Comparison of ENCODE assay signal across 11 mouse cellular contexts in genomic region chr2:121416356-121416755, GRCm38 (mm10). TPM values are rescaled to one million over a fixed set of nuclear protein-coding genes. Genes with fewer than 3 reads are reported as not detected.
DNase-seq lines count a peak whose midpoint lies in the region; ATAC-seq lines count a peak whose summit lies in the region.
"Had no signal": no experiment of that assay in that cellular context is flagged by ENCODE, and none has a peak within 500 bp of the region (broad histone marks: within the 10 kb centered on the region; RNA-seq: fewer than 3 reads in every experiment).

No protein-coding gene starts in this region.

- peak overlapping the region; percentile 8 for H3K4me3 ChIP-seq in kidney, embryonic 16.5 days (ENCODE audit: low read length)
- peak overlapping the region; percentile 8; the same call in 1 of the 2 replicates for H3K4me3 ChIP-seq in hindbrain, embryonic 13.5 days
- H3K4me3 ChIP-seq in liver, embryonic 13.5 days (replicated peaks) = peak overlapping the region; percentile 98; the same call in 1 of the 2 replicates

- H3K9me3 ChIP-seq in kidney, embryonic 16.5 days (ENCODE audit: low read length) = no peaks in the 10 kb centered on the region
- H3K9me3 ChIP-seq in hindbrain, embryonic 13.5 days = no peaks in the 10 kb centered on the region
- H3K9me3 ChIP-seq in liver, embryonic 13.5 days (replicated peaks) = no peaks in the 10 kb centered on the region

- no peak overlapping the region for H3K27ac ChIP-seq in kidney, embryonic 16.5 days (ENCODE audit: low read length)
- H3K27ac ChIP-seq in hindbrain, embryonic 13.5 days = no peak overlapping the region
- no peak overlapping the region for H3K27ac ChIP-seq in liver, embryonic 13.5 days

- H3K36me3 ChIP-seq in kidney, embryonic 16.5 days (ENCODE audit: insufficient read depth, low read length) = peaks cover 29% of the 10 kb centered on the region
- peaks cover 17% of the 10 kb centered on the region for H3K36me3 ChIP-seq in hindbrain, embryonic 13.5 days
- H3K36me3 ChIP-seq in liver, embryonic 13.5 days = peaks cover 39% of the 10 kb centered on the region

- peak overlapping the region; percentile 72; the same call in 1 of the 2 replicates for H3K4me2 ChIP-seq in kidney, embryonic 16.5 days (replicated peaks; ENCODE audit: low read depth, low read length)
- H3K4me2 ChIP-seq in hindbrain, embryonic 13.5 days = peak overlapping the region; percentile 58; the same call in 1 of the 2 replicates
- peak overlapping the region; percentile 88 for H3K4me2 ChIP-seq in liver, embryonic 13.5 days

- WGBS in kidney, embryonic 16.5 days = 83% methylated on average over 6 of the region's 6 CpGs
- WGBS in hindbrain, embryonic 13.5 days = 95% methylated on average over 6 of the region's 6 CpGs
- 84% methylated on average over 6 of the region's 6 CpGs for WGBS in liver, embryonic 13.5 days (ENCODE audit: insufficient replicate concordance)

- no peak overlapping the region for H3K9ac ChIP-seq in kidney, embryonic 16.5 days (replicated peaks; ENCODE audit: low read length)
- H3K9ac ChIP-seq in hindbrain, embryonic 13.5 days = no peak overlapping the region
- 0 out of 2 replicates have a peak overlapping the region, but pooled peaks have one; percentile 11 for H3K9ac ChIP-seq in liver, embryonic 13.5 days

- DNase-seq in CD4-positive, CD25-positive, alpha-beta regulatory T cell, adult 2 months (ENCODE audit: low read depth, low spot score) = peak; percentile 32
- DNase-seq in kidney, postnatal 14 days = no peak
- DNase-seq in liver, embryonic 13.5 days = no peak
- DNase-seq in right cerebral cortex, adult 2 months (ENCODE audit: low spot score in 2 of 2) = no peak
- no peak for DNase-seq in adrenal gland, postnatal 36 days
- DNase-seq: retina, postnatal 1 day had no signal

- no peaks in the 10 kb centered on the region for H3K27me3 ChIP-seq in kidney, embryonic 16.5 days (ENCODE audit: insufficient read depth, low read length)
- H3K27me3 ChIP-seq in hindbrain, embryonic 13.5 days = no peaks in the 10 kb centered on the region
- no peaks in the 10 kb centered on the region for H3K27me3 ChIP-seq in liver, embryonic 13.5 days

- ATAC-seq in CD4-positive, CD25-positive, alpha-beta regulatory T cell, adult 4 months = no peak
- ATAC-seq in kidney, embryonic 16.5 days (ENCODE audit: low FRiP score, low TSS enrichment) = no peak
- ATAC-seq in hindbrain, embryonic 13.5 days (ENCODE audit: low FRiP score) = no peak
- ATAC-seq in liver, embryonic 13.5 days (ENCODE audit: low read depth) = no peak

- peaks cover 31% of the 10 kb centered on the region for H3K4me1 ChIP-seq in kidney, embryonic 16.5 days (ENCODE audit: insufficient read depth, low read length)
- H3K4me1 ChIP-seq in hindbrain, embryonic 13.5 days (replicated peaks) = peaks cover 50% of the 10 kb centered on the region
- H3K4me1 ChIP-seq in liver, embryonic 13.5 days (replicated peaks) = peaks cover 59% of the 10 kb centered on the region

RNA-seq across cellular contexts. Expression of gene Catsper2, which starts 2.8 kb away (rescaled TPM):
- polyA plus RNA-seq in CD4-positive, CD25-positive, alpha-beta regulatory T cell, adult 4 months (2017; shearing (Covaris generic)) = 1 to 10 TPM; 2.3 to 3.4 TPM
- polyA plus RNA-seq in kidney, embryonic 16.5 days (2015; fragmentation: Nextera tagmentation; extraction: Ambion mirVana) = 2.0 and 3.0 TPM in 2 replicates
- polyA plus RNA-seq in hindbrain, embryonic 13.5 days (2015; fragmentation: Nextera tagmentation; extraction: Ambion mirVana) = 5.7 and 6.8 TPM in 2 replicates
- polyA plus RNA-seq in liver, embryonic 13.5 days (2015; fragmentation: Nextera tagmentation; extraction: Ambion mirVana) = 0.52 and 0.76 TPM in 2 replicates
- total RNA-seq in adrenal gland, postnatal 36 days (2021) = 1 to 10 TPM; 1.9 to 2.9 TPM

RNA-seq across cellular contexts. Expression of gene Pdia3, which starts 2.8 kb away (rescaled TPM):
- polyA plus RNA-seq in CD4-positive, CD25-positive, alpha-beta regulatory T cell, adult 4 months (2017; shearing (Covaris generic)) = 100 to 1,000 TPM; 665 to 860 TPM
- polyA plus RNA-seq in kidney, embryonic 16.5 days (2015; fragmentation: Nextera tagmentation; extraction: Ambion mirVana) = 838 and 877 TPM in 2 replicates
- 386 and 398 TPM in 2 replicates for polyA plus RNA-seq in hindbrain, embryonic 13.5 days (2015; fragmentation: Nextera tagmentation; extraction: Ambion mirVana)
- polyA plus RNA-seq in liver, embryonic 13.5 days (2015; fragmentation: Nextera tagmentation; extraction: Ambion mirVana) = 291 and 374 TPM in 2 replicates
- 100 to 1,000 TPM; 412 to 415 TPM for total RNA-seq in adrenal gland, postnatal 36 days (2021)

RNA-seq across cellular contexts. Expression of gene Ell3, which starts 27.7 kb away (rescaled TPM):
- polyA plus RNA-seq in CD4-positive, CD25-positive, alpha-beta regulatory T cell, adult 4 months (2017; shearing (Covaris generic)) = 1 to 10 TPM; 1.6 to 1.7 TPM
- 12.3 and 14.5 TPM in 2 replicates for polyA plus RNA-seq in kidney, embryonic 16.5 days (2015; fragmentation: Nextera tagmentation; extraction: Ambion mirVana)
- 2.5 and 2.8 TPM in 2 replicates for polyA plus RNA-seq in hindbrain, embryonic 13.5 days (2015; fragmentation: Nextera tagmentation; extraction: Ambion mirVana)
- polyA plus RNA-seq in liver, embryonic 13.5 days (2015; fragmentation: Nextera tagmentation; extraction: Ambion mirVana) = 1.6 and 2.0 TPM in 2 replicates
- total RNA-seq in adrenal gland, postnatal 36 days (2021) = under 1 TPM; 0.17 to 0.36 TPM
- total RNA-seq: layer of hippocampus, postnatal 25 days had no signal

RNA-seq across cellular contexts. Expression of gene Strc, which starts 29.4 kb away (rescaled TPM):
- under 1 TPM; 0.10 to 0.35 TPM for polyA plus RNA-seq in CD4-positive, CD25-positive, alpha-beta regulatory T cell, adult 4 months (2017; shearing (Covaris generic))
- not detected in 2 replicates for polyA plus RNA-seq in kidney, embryonic 16.5 days (2015; fragmentation: Nextera tagmentation; extraction: Ambion mirVana)
- polyA plus RNA-seq in hindbrain, embryonic 13.5 days (2015; fragmentation: Nextera tagmentation; extraction: Ambion mirVana) = not detected in 2 replicates
- polyA plus RNA-seq in liver, embryonic 13.5 days (2015; fragmentation: Nextera tagmentation; extraction: Ambion mirVana) = not detected in 2 replicates
- total RNA-seq in adrenal gland, postnatal 36 days (2021) = under 1 TPM; 0.10 to 0.76 TPM
- total RNA-seq: gastrocnemius, postnatal 4 days had no signal

RNA-seq across cellular contexts. Expression of gene Serf2, which starts 32.6 kb away (rescaled TPM):
- 100 to 1,000 TPM; 677 to 841 TPM for polyA plus RNA-seq in CD4-positive, CD25-positive, alpha-beta regulatory T cell, adult 4 months (2017; shearing (Covaris generic))
- 448 and 451 TPM in 2 replicates for polyA plus RNA-seq in kidney, embryonic 16.5 days (2015; fragmentation: Nextera tagmentation; extraction: Ambion mirVana)
- 391 and 404 TPM in 2 replicates for polyA plus RNA-seq in hindbrain, embryonic 13.5 days (2015; fragmentation: Nextera tagmentation; extraction: Ambion mirVana)
- 269 and 300 TPM in 2 replicates for polyA plus RNA-seq in liver, embryonic 13.5 days (2015; fragmentation: Nextera tagmentation; extraction: Ambion mirVana)
- 100 to 1,000 TPM; 333 to 337 TPM for total RNA-seq in adrenal gland, postnatal 36 days (2021)

Comparison
In these comparisons a context has a peak if more than half of its experiments do, and no peak if none do; other contexts are left out.
1. H3K4me3 ChIP-seq: peak in every context shown above with its lines; median percentile 98 in liver, embryonic 13.5 days; 8 in kidney, embryonic 16.5 days; 8 in hindbrain, embryonic 13.5 days.